Mouse (Mus musculus) CH12.LX (cell line): ENCODE data around the gene Cacna1c.

Source experiments
- CTCF ChIP-seq, 2 experiments: IDR thresholded peaks in 1 of 2; conservative IDR thresholded peaks in 1 of 2; 2 replicates each; pipeline ENCODE4 v1.5.1; 2011 to 2012; ENCODE audit warnings: low read depth in 2 of 2, low read length in 2 of 2, improper control_type of control experiment in 1 of 2, inconsistent platforms in 1 of 2, mild to moderate bottlenecking in 1 of 2, moderate library complexity in 1 of 2
- E2F4 ChIP-seq: IDR thresholded peaks from 2 replicates; pipeline ENCODE4 v1.6.1; 2011; ENCODE audit warnings: low read depth, low read length, improper control_type of control experiment; ENCODE audit not compliant: insufficient replicate concordance
- TCF12 ChIP-seq: IDR thresholded peaks from 2 replicates; pipeline ENCODE4 v1.6.1; 2014; ENCODE audit warnings: low read depth, mild to moderate bottlenecking, inconsistent platforms, low read length, improper control_type of control experiment
- USF1 ChIP-seq: IDR thresholded peaks from 2 replicates; pipeline ENCODE4 v1.6.1; 2014; ENCODE audit warnings: low read depth, mild to moderate bottlenecking, inconsistent platforms, low read length, improper control_type of control experiment
- ZKSCAN1 ChIP-seq: IDR thresholded peaks from 2 replicates; pipeline ENCODE4 v1.6.1; 2012; ENCODE audit warnings: low read depth, inconsistent platforms, low read length, improper control_type of control experiment, borderline replicate concordance

DNA sequence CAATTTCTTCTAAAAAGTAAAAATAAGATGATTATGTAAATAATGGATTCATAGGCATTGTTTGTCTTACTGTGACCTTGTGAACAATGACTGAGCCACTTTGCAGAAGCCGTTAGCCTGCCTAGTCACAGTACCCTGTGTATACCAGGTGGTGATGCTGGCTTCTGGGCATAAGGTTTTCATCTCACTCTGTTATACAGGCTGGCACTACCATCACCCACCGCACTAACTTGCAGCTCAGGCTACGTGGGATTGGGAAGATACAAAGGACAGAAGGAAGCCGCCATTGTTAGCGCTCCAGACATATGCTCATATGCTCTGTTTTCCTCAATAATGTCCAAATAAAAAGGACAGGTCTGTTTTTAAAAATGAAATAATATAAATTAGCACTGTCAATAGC lies 440.4 kb downstream of the Cacna1c start:
- TF ChIP-seq TCF12, result no peak
- no peak for TF ChIP-seq ZKSCAN1
- no peak for TF ChIP-seq USF1
- TF ChIP-seq CTCF (conservative IDR thresholded peaks at IDR 0.05 in 1 of 2, IDR thresholded peaks at IDR 0.05 in 1 of 2; ENCODE audit: low read depth in 2 of 2, low read length in 2 of 2), result no peak
- no peak for TF ChIP-seq E2F4
